Mouse (Mus musculus): Measurements from ENCODE around the gene Nudt15. TPM values are rescaled to one million over a fixed set of nuclear protein-coding genes. Genes with fewer than 3 reads are reported as not detected.
A peak's percentile ranks its signal among the peaks of the same experiment; 100 is the strongest.

Gene Nudt15
- total RNA-seq, 2 experiments from 2014 or later = 5.0 to 5.9 TPM

DNA sequence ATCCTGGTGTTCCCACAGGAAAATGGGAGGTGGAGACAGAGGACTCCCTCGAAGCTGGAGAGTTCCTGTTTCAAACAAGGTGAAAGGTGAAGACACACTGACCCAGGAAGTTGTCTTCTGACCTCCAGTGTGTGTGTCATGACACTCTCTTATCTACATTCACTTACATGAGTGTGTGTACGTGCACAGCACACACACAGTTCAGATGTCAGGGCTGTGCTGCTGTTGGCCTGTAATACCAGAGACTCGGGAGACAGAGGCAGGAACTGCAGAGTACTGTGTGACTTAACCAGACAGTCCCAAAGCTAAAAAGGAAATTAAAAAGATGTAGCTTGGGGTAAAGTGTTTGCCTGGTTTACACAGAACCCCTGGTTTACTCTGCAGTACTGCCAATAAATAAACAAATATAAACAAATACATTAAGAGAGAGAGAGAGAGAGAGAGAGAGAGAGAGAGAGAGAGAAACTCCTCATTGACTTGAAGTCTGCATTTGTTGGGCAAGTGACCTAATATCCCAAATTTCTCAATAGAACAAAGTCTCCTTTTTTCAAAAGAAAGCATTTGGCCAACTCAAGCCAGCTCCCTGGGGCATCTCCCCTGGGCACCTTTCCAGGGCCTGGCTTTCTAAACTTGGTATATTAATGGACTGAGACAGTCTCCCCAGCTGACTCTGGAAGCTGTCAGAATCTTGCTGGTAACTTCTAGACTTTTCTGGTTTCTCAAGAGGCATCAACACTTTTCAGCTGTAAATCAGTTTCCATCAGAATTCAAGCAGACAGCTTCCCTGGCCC is 74.2 kb downstream of the Nudt15 start:
- DNase-seq (ENCODE audit: low spot score in 2 of 2) = no peak

DNA sequence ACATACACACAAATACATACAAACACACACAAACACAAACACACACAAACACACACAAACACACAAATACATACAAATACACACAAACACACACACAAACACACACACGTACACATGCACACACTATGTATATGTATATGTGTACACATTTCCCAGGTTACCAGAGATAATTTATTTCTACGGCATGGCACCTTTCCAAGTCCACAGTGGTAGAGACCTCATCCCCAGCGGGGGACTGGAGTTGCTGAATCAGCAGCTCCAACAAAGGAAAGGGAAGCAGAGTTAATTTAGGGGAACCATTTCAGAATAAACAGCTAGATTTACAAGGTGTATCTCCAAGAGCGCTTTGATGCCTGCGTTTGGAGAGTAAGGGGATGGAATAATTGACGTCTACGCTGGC is 75.8 kb downstream of the Nudt15 start:
- no peak for DNase-seq (ENCODE audit: low spot score in 2 of 2)

DNA sequence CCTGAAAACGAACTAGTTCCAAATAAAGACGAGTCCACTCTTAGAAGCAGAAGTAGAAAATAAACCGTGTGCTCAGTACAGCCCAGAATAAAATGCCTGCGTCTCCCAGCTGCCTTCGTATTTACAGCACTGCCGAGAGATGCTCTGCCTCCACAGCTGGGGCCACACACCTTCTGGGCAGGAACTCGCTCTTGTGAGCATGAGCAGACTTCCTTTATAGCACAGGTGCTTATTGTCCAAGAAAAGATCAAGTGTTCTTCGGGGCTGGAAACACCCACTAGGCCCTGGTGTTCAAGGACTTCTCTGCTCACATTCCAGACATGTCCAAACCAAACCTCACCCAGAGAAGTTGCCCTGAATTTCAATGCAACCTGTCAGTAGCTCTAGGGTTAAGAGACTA is 77.4 kb downstream of the Nudt15 start:
- DNase-seq (ENCODE audit: low spot score in 2 of 2) = peak in 1 of 2 experiments; percentile 27

DNA sequence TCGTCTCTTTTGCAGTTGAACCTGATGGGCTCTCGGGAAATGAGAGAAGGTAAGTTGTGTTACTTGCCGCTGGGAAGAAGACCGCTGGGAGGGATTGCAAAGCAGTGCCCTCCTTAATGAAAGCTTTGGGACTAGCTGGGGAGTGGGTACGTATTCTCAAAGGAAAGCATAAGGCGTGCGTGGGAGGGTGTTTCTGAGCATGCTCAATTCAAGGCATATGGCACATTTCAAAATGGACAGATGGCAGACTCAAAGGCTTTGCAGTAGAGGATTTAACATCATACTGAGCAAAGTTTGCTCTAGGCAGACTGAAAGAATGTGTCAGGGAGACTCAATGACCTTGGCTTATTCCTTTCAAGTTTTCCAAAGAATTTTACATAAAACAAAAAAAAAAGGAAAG is 78.5 kb downstream of the Nudt15 start:
- DNase-seq (ENCODE audit: low spot score in 2 of 2) = peak; percentile 70 to 82

Other genes starting within 250 kb of the Nudt15 start
- gene Rb1, start 222.4 kb downstream of the Nudt15 start, total RNA-seq (2021) = 10 to 100 TPM; 28.9 to 30.1 TPM
- 100 to 1,000 TPM; 780 to 834 TPM for gene Itm2b, start 163.0 kb downstream of the Nudt15 start, total RNA-seq (2021)
- 10 to 100 TPM; 28.3 to 32.3 TPM for gene Med4, start 38.2 kb downstream of the Nudt15 start, total RNA-seq (2021)
- 100 to 1,000 TPM; 150 to 160 TPM for gene Sucla2, start 22.9 kb downstream of the Nudt15 start, total RNA-seq (2021)
- not detected for gene Gm21750, start 113.0 kb upstream of the Nudt15 start, total RNA-seq (2021)